Mouse (Mus musculus) lung, postnatal 10 days (tissue): Measurements from ENCODE around the gene Sox10.

Experiments
- DNase-seq: peaks from one replicate; pipeline ENCODE4 v3.0.0; 2021

The Sox10 gene

DNA sequence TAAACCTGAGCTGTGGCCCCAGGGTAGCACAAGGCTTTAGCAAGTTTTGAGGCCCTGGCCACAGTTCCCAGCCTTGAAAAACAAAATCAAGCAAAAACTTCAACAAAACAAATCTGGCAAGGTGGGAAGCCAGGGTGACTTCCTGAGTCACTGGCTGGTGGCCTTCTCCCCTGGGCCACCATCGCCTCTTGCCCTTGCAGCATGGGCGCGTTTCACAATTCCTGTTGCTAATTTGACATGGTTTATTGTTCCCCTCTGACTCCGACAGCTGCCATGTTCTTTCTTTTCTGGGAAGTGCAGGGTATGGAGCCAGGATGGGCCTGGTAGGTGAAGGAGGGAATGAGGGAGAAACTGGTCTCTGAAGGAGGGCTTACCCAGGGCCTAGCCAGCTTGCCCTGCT is 42.9 kb downstream of the Sox10 start:
- DNase-seq = no peak

DNA sequence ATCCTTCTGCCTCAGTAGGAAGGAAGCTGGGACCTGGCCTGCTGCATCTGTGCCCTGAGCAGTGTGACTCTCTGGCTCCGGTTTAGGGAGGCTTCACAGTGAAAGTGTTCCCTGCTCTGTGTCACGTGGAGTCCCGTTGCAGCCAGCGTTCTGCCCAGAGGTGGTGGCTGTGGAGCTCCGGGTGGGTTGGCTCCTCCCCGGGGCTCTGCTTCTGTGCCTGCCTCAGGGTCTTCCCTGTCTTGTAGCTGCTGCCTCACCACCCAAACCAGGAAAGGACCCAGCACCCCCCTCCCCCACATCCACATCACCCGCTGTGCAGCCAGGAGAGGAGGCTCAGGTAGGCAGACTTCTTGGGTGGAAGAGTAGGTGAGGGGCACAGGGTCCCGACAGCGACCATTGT is 45.5 kb downstream of the Sox10 start:
- no peak for DNase-seq

DNA sequence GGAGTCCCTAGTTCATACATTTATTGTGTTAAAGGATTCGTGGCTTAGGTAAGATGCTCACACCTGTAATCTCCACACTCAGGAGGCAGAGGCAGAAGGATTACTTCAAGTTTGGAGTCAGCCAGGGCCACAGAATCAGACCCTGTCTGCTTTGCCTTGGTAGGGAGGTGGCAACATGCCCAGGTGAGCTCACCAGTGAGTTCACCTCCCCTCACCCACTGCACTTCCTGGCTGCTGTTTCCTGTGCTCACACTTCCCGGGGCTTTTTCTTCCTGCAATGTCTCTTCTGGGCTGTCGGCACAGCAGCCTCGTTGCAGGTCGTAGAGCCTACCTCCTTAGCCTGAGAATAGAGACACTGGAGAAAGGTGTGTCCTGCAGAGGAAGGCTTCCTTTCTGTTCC is 49.8 kb downstream of the Sox10 start:
- peak; percentile 39 for DNase-seq

DNA sequence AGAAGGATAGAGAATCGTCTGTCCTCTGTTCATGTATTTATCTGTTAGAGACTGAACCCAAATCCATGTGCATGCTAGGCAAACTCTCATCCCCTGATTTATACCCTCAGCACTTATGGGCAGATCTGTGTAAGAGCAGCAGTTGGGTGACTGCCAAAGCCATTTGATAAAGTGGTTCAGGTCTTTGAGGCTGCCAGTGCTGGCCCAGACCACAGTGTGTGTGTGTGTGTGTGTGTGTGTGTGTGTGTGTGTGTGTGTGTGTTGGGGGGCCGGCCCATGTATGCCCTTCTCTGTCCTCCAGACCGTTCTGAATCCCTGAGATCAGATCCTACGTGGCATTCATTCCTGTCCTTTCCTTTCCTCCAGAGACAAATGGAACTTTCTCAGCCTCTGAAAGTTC is 53.3 kb downstream of the Sox10 start:
- DNase-seq = peak; percentile 46

DNA sequence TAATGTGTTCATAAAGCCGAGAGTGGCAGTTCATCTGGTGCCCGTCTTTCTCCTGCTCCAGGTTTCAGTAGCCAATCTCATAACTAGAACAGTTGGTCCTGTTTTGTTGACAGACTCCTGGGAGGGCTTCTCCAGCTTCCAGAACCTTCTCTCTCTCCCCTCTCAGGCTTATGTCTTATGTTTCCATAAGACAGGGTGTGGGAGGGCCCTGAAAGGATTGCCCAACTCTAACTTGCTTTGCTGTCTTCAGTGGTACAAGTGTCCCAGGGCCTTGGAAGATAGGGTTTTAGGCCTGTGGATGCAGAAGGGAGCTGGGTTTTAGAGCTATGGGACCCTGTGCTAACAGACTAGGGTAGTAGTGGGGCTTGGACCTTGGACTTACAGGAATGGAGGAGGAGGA is 54.5 kb downstream of the Sox10 start:
- no peak for DNase-seq

DNA sequence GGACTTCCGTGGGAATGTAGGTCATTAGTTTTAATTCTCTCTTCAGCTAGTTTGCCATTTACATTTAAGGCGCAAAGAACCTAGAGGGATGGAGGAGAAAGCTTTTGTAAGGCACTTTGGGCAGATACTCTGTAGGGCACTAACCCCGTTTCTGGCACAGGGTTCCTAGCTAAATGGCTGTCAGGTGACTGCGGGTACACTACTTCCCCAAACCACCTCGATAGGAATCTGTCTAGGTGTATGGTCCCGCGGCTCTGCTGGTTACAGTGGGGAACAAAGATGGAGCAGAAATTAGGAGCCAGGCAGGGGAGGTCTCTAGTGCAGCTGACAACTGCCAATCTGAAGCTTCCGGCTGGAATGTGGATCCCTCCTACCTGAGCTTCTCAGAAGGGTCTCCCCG is 55.0 kb downstream of the Sox10 start:
- no peak for DNase-seq

DNA sequence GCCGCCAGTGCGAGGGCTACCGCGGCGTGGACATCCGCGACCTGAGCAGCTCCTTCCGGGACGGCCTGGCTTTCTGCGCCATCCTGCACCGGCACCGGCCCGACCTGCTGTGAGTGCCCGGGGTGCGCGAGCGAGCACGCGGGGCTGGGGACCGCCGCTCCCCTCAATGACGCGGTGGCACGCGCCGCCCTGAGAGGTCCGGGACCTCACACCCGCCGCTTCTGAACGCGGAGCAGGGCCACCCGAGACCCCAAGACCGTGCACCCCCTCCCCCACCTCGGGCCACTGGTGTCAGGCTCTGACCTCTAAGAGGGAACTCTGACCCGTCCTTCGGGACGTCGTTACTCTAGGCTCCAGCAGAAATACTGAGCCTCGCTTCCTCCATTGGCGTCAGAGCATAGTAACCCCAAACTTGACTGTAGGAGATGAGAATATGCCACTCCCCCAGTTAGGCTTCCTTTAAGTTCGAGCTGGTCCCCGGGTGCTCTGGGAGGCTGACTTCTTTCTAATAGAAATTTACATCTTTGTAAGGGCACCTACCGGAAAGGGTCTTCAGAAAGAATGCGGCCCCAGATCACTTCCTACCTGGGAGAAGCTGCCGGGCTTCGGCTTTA is 55.6 kb downstream of the Sox10 start:
- peak; percentile 45 for DNase-seq

DNA sequence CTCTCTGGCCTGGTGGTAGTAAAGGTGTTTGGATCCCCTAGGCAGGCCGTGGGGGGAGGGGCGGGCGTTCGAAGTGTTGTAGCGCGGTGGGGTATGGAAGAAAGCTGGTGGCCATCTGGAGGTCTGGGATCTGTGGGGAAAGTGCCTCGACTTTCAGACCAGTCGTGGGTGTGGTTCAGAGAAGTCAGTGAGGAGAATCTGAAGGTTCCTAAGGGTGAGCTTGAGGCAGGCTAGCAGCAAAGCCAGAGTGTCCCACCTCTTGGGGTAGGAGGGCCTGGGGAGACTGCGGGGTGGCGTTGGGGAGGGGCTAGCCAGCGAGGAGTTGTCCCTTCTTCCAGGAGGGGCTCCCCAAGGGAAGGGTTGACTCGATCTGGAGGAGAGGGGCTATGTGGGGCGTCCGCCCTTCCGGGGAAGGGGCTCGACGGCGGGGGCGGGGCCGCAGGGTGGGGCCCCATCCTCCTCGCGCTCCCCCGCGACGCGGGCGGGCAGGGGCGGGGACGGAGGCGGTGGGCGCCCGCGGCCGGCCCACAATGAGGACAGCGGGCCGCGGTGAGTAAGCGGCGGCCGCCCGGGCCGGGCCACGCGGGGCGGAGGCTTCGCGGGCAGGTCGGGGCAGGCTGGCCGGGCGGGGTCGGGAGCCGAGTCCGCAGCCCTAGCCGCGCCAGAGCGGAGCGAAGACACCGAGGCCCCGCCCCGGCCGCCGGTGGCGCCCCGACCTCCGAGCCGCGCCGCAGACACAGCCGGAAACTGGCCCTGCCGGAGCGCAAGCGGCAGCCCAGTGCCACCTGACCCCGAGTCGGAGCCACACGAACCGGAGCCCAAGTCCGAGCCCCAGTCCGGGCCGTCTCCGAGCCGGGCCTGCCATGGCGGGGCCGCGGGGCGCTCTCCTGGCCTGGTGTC is 56.4 kb downstream of the Sox10 start, which contains the start of gene Micall1:
TSS of gene Micall1 (plus strand) at position 478 of the 900 bp plus-strand sequence.
- DNase-seq = peak; percentile 78

DNA sequence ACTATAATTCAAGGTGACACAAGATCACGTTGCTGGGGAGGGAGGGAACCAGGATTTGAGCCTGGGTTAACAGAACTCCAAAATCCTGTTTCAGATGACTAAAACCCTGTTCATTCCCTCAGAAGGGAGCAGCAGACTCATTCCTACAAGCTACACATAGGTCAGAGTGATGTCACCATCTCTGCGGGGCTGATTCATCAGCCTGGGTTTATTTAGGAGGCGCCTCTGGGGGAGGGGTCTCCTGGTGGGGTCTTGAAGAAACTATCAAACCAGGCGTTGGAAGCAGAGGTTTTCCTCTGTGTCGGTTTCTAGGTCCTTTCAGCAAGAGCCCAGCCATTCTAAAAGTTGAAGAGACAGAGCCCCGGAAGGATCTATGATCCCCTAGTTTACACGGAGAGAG is 57.1 kb downstream of the Sox10 start:
- DNase-seq = no peak

DNA sequence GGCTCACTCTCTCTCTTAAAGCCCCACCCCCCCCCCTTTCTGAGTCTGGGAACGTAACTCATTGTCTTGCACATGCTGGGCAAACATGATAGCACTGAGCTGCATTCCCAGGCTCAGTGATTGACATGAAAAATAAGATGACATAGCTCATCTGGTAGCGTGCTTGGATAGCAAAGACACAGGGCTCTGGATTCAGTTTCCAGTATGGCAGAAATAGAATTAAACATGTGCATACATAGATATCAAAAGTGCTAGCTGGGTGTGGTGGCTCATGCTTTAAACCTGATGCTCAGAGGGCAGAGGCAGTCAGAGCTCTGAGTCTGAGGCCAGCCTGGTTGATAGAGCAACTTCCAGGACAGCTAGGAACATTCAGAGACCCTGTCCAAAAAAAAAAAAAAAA is 59.2 kb downstream of the Sox10 start:
- no peak for DNase-seq
